Mouse (Mus musculus) limb, embryonic 11.5 days (tissue): Measurements from ENCODE around the gene Usp49. TPM values are rescaled to one million over a fixed set of nuclear protein-coding genes. Genes with fewer than 3 reads are reported as not detected.
"Not testable (repeated sequence)": the region's sequence is repeated elsewhere in the genome, so short reads cannot be mapped to it uniquely, and the experiment has no call there.

Source experiments
- ATAC-seq: fragments of 200-750 bp; cut with Nextera tagmentation; 2 replicates; pipeline ENCODE4 v1.8.0; 2017; ENCODE audit warnings: low read depth; ENCODE audit not compliant: insufficient number of reproducible peaks, low FRiP score, low TSS enrichment
- DNase-seq: peaks from one replicate; pipeline ENCODE4 v3.0.0-alpha.2; 2015; ENCODE audit warnings: low spot score
- H3K27ac ChIP-seq: fragments of 300-500 bp; sonication (generic); replicated peaks from 2 replicates; pipeline ENCODE4 v1.5.1; 2014; ENCODE audit warnings: low read depth, mild to moderate bottlenecking, low read length
- H3K27me3 ChIP-seq: fragments of 300-500 bp; sonication (generic); 2 replicates; pipeline ENCODE4 v1.6.1; 2014; ENCODE audit warnings: mild to moderate bottlenecking, low read length, mixed read lengths; ENCODE audit not compliant: control insufficient read depth, insufficient read depth
- H3K36me3 ChIP-seq: fragments of 300-500 bp; sonication (generic); 2 replicates; pipeline ENCODE4 v1.6.1; 2014; ENCODE audit warnings: mild to moderate bottlenecking, low read length, moderate library complexity, mixed read lengths; ENCODE audit not compliant: control insufficient read depth, insufficient read depth
- H3K4me1 ChIP-seq: fragments of 300-500 bp; sonication (generic); 2 replicates; pipeline ENCODE4 v1.6.1; 2014; ENCODE audit warnings: low read length, mixed read lengths; ENCODE audit not compliant: control insufficient read depth, insufficient read depth
- H3K4me2 ChIP-seq: fragments of 300-500 bp; sonication (generic); 2 replicates; pipeline ENCODE4 v1.6.1; 2014; ENCODE audit warnings: low read depth, mild to moderate bottlenecking, moderate library complexity; ENCODE audit not compliant: severe bottlenecking
- H3K4me3 ChIP-seq: fragments of 300-500 bp; sonication (generic); 2 replicates; pipeline ENCODE4 v1.5.1; 2014; ENCODE audit warnings: low read depth, low read length
- H3K9ac ChIP-seq: fragments of 300-500 bp; sonication (generic); 2 replicates; pipeline ENCODE4 v1.6.1; 2014; ENCODE audit warnings: mild to moderate bottlenecking, low read length
- H3K9me3 ChIP-seq: fragments of 300-500 bp; sonication (generic); 2 replicates; pipeline ENCODE4 v1.6.1; 2016; ENCODE audit warnings: low read length; ENCODE audit not compliant: control insufficient read depth
- WGBS: fragments of 180-500 bp; shearing (Covaris S2); extraction: QIAGEN DNeasy Blood & Tissue Kit; methylation state at CpG from one replicate; pipeline ENCODE4 v1.1.7; 2014; 5-methylcytosine and 5-hydroxymethylcytosine counted together
- polyA plus RNA-seq: library from polyadenylated mRNA; unstranded; fragments of >200 nt; fragmentation: Nextera tagmentation; extraction: Ambion mirVana; gene quantifications from 2 replicates; pipeline ENCODE4 v1.2.1, GENCODE M21; 2014

Gene Usp49
- polyA plus RNA-seq, 1 experiment from 2014 or later: 6.7 TPM

DNA sequence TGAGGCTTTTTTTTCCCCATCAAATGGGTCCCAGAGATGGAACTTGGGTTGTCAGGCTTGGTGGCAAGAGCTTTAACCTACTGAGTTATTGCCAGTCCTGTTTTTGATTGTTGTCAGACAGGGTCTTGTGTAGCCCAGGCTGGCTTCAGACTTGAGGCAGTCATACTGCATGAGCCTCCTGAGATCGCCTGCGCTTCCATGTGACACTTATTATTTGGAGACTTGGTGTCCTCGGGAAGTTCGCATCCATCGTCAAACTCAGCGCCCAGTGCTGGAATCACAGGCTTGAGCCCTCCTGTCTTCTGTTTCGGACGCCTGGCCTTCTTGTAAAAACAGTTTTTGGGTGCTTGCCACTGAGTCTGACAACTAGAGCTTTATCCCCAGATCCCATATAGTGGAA lies 14.4 kb upstream of the Usp49 start:
- no peak overlapping the region for H3K4me3 ChIP-seq
- H3K27ac ChIP-seq: no peak overlapping the region
- no peak overlapping the region for H3K9ac ChIP-seq
- no peak for DNase-seq
- H3K4me1 ChIP-seq: peaks cover 3% of the 10 kb centered on the region; the same call in 1 of the 2 replicates
- H3K36me3 ChIP-seq: peaks cover 13% of the 10 kb centered on the region; the same call in 1 of the 2 replicates
- ATAC-seq: no peak
- no peaks in the 10 kb centered on the region for H3K27me3 ChIP-seq
- 93% methylated on average over 8 of the region's 8 CpGs for WGBS
- no peak overlapping the region for H3K4me2 ChIP-seq
- no peaks in the 10 kb centered on the region for H3K9me3 ChIP-seq

DNA sequence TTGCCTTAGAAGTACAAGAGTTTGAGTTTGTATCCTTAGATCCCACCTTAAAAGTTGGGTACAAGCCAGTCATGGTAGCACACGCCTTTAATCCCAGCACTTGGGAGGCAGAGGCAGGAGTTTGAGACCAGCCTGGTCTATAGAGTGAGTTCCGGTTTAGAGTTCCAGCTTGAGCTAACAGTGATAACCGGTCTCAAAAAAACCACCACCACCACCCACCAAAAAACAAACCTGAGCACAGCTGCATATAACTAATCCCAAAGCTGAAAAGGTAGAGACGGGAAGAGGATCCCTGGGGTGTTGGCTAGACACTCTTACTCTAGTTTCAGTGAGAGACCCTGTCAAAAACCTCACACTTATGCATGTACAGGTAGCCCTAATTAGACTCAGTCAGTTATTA lies 13.8 kb upstream of the Usp49 start:
- 93% methylated on average over 4 of the region's 4 CpGs for WGBS
- DNase-seq: no peak

DNA sequence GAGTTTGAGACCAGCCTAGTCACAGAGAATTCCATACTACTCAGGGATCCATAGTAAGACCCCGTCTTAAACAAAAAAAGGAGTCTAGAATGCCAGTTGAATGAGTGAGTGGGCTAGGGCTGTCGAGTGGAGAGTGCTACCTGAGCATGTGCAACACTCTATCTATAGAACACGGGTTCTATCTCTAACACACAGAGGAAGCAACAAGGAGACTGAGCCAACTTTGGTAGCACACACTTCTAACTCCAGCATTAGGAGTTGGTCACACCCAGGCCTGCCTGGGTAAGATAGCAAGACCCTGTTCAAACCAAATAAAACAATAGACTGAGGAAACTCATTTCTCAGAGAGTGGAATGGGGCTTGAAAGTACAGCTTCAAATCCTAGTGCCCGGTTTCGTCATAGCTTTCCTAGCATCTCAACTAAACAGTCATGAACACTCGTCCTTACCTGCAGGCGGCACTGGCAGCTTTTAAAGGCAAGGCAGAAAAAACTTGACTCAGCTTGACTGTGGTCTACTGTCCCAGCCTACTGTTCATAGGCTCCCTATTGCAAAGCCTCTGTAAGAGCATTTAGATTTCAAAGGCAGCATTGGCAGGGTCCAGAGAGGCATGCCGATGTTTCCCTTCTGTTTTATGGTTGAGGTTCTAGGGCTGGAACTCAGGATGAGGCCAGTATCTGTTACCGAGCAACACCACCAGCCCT lies 12.7 kb upstream of the Usp49 start:
- H3K4me2 ChIP-seq: no peak overlapping the region
- no peak overlapping the region for H3K4me3 ChIP-seq
- H3K9ac ChIP-seq: no peak overlapping the region
- H3K4me1 ChIP-seq: no peaks in the 10 kb centered on the region
- H3K9me3 ChIP-seq: no peaks in the 10 kb centered on the region
- no peaks in the 10 kb centered on the region for H3K27me3 ChIP-seq
- H3K27ac ChIP-seq: no peak overlapping the region
- ATAC-seq: no peak
- no peak for DNase-seq
- H3K36me3 ChIP-seq: peaks cover 19% of the 10 kb centered on the region; the same call in 1 of the 2 replicates
- 92% methylated on average over 9 of the region's 9 CpGs for WGBS

More for the DNA sequence above, 13.8 kb upstream of the Usp49 start:
- Histone ChIP-seq H3K27ac (no peak overlapping the region), H3K9me3 (no peaks in the 10 kb centered on the region), H3K4me2 (no peak overlapping the region), H3K36me3 (peaks cover 13% of the 10 kb centered on the region; the same call in 1 of the 2 replicates), H3K4me3 (no peak overlapping the region), H3K4me1 (peaks cover 3% of the 10 kb centered on the region; the same call in 1 of the 2 replicates), H3K9ac (no peak overlapping the region), H3K27me3 (no peaks in the 10 kb centered on the region)
- ATAC-seq: no peak

DNA sequence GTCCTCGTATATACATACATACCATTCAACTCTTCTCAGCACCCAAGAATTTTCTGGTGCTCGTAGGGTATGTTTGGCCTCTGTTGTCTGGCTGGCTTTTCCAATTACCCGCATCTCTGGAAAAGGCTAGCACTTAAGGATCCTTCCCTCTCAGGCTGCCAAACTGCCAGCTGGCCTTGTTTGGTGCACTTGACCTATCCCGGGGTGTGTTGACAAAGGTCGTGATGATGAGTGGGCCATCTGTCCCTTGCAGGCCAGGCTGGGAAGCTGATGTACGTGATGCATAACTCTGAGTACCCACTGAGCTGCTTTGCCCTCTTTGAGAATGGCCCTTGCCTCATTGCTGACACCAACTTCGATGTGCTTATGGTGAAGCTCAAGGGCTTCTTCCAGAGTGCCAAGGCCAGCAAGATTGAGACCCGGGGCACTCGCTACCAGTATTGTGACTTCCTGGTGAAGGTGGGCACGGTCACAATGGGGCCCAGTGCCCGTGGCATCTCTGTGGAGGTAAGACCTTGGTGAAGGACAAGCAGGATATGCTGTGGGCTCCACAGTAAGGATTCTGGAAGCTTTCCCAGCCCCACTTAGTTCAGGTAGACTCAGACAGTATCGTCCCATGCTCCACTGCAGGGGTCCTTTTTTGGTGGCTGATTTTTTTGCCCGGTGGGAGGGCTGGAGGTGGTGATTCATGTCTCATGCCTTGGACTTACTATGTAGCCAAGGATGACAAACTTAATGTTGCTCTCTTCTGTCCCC lies 11.8 kb upstream of the Usp49 start:
- Histone ChIP-seq H3K27ac (no peak overlapping the region), H3K9me3 (no peaks in the 10 kb centered on the region), H3K4me1 (no peaks in the 10 kb centered on the region), H3K4me3 (no peak overlapping the region), H3K4me2 (no peak overlapping the region), H3K9ac (no peak overlapping the region), H3K27me3 (no peaks in the 10 kb centered on the region), H3K36me3 (peaks cover 29% of the 10 kb centered on the region; the same call in 1 of the 2 replicates)
- DNase-seq: no peak
- WGBS: 91% methylated on average over 13 of the region's 13 CpGs
- no peak for ATAC-seq

DNA sequence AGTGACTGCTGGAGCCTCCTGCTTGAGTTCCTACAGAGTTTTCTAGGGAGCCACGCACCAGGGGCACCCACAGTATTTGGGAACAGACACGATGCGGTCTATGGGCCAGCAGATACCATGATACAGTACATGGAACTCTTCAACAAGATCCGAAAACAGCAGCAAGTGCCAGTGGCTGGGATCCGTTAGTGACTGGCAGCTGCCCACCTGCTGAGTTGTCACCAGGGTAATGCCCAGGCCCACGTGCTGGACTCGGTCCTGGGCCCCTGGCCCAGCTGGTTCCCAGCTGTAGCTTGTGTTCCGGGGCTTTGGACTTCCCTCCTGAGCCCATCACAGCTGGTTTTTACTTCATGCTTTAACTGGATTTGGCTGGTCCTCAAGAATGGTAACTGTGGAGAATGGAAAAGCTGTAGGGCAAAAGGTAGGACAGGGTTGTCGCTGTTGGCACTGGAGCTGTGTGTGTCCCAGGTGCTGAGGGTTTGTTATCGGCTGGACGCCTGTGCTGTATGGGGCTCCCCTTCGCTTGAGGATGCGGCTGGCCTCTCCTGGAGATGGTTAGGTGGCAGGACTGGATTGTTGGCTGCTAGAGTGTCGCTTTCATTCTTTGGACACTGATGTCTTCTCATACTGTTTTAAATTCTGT lies 7.5 kb upstream of the Usp49 start:
- Histone ChIP-seq H3K27me3 (no peaks in the 10 kb centered on the region), H3K27ac (no peak overlapping the region), H3K4me1 (no peaks in the 10 kb centered on the region; the same call in 1 of the 2 replicates), H3K4me3 (no peak overlapping the region), H3K4me2 (no peak overlapping the region), H3K9ac (no peak overlapping the region), H3K9me3 (no peaks in the 10 kb centered on the region), H3K36me3 (peaks cover 31% of the 10 kb centered on the region)
- WGBS: 95% methylated on average over 14 of the region's 14 CpGs
- ATAC-seq (no peak), DNase-seq (no peak)

DNA sequence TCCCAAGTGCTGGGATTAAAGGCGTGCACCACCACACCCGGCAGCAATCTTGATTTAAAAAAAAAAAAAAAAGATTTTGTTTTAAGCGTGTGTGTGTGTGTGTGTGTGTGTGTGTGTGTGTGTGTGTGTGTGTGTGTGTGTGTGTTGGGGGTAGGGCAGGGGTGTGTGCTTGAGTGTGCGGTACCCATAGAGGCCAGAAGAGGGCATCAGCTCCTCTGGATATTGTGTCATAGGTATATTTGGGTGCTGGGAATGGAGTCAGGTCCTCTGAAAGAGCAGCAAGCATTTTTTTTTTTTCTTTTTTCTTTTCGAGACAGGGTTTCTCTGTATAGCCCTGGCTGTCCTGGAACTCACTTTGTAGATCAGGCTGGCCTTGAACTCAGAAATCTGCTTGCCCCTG lies 5.9 kb upstream of the Usp49 start:
- not testable (repeated sequence) for H3K4me3 ChIP-seq, ATAC-seq, H3K27me3 ChIP-seq, H3K27ac ChIP-seq, H3K4me1 ChIP-seq, H3K9me3 ChIP-seq, DNase-seq, H3K9ac ChIP-seq, H3K4me2 ChIP-seq
- WGBS: 95% methylated on average over 5 of the region's 5 CpGs
- peaks cover 25% of the 10 kb centered on the region for H3K36me3 ChIP-seq

DNA sequence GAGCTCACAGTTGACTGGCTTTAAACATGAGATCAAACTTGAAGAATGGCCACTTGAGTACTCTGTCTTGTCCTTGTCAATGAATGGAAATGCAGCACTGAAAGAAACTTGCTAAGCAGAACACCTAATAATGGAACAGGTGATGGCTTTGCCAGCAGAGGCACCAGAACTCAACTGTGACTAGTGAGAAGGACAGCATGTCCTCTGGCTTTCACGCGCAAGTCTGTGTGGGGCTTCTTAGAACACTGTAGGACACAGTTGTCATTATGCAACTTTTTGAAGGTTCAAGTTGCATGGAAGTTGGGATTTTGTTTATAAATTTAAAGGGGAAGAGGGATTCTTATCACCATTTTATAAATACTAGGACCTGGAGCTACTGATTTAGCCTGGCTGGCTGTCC lies 5.4 kb upstream of the Usp49 start:
- WGBS: 98% methylated on average over 2 of the region's 2 CpGs
- Histone ChIP-seq H3K27ac (no peak overlapping the region), H3K4me1 (peaks cover under 1% of the 10 kb centered on the region; the same call in 1 of the 2 replicates), H3K9ac (no peak overlapping the region), H3K9me3 (no peaks in the 10 kb centered on the region), H3K4me3 (no peak overlapping the region), H3K4me2 (no peak overlapping the region), H3K27me3 (no peaks in the 10 kb centered on the region), H3K36me3 (peaks cover 25% of the 10 kb centered on the region)
- no peak for DNase-seq
- no peak for ATAC-seq

DNA sequence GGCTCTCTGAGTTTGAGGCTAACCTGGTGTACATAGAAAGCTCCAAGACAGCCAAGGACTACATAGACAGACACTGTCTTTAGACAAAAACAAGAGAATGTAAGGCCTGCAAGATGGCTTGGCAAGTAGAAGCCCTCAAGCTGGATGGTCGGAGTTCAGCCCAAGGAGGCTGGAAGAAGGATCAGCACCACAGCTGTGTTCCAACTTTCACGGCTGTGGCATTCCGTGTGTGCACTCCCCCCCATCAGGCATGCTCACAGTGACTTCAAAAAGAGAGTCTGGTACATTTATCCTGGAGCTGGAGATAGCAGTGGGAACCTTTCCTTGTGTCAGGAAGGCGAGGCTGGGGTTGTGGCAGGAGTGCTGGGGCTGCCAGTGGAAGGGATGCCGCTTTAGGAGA lies 4.5 kb upstream of the Usp49 start:
- Histone ChIP-seq H3K27ac (no peak overlapping the region), H3K4me2 (no peak overlapping the region), H3K27me3 (no peaks in the 10 kb centered on the region), H3K9me3 (no peaks in the 10 kb centered on the region), H3K4me1 (peaks cover 10% of the 10 kb centered on the region), H3K9ac (no peak overlapping the region), H3K36me3 (peaks cover 25% of the 10 kb centered on the region), H3K4me3 (no peak overlapping the region)
- ATAC-seq (no peak), DNase-seq (no peak)
- 89% methylated on average over 5 of the region's 5 CpGs for WGBS
